Mouse (Mus musculus): ENCODE data around the gene Akr1b8.
"Not testable (repeated sequence)": the region's sequence is repeated elsewhere in the genome, so short reads cannot be mapped to it uniquely, and the experiment has no call there.

DNA sequence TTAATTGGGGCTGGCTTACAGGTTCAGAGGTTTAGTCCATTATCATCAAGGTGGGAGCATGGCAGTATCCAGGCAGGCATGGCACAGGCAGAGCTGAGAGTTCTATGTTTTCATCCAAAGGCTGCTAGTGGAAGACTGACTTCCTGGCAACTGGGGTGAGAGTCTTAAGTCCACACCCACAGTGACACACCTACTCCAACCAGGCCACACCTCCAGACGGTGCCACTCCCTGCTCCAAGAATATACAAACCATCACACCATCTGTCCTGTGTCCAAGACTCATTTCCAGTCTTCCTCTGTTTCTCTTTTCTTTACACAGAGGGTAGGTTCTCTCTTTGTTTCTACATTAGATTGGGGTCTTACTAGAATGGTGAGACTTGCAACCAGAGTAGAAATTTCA is 59.5 kb downstream of the Akr1b8 start:
- TF ChIP-seq POLR2A (IDR thresholded peaks at IDR 0.05; ENCODE audit: control insufficient read depth, low read depth, low read length); CTCF (IDR thresholded peaks at IDR 0.05; ENCODE audit: control insufficient read depth, insufficient read depth, insufficient replicate concordance, low read depth, low read length): not testable (repeated sequence)
